Mouse (Mus musculus) brain, adult 2 months (tissue): ENCODE data around the gene Nlk.
A peak's percentile ranks its signal among the peaks of the same experiment; 100 is the strongest.
"Not testable (repeated sequence)": the region's sequence is repeated elsewhere in the genome, so short reads cannot be mapped to it uniquely, and the experiment has no call there.

ENCODE experiments used
- DNase-seq: peaks from one replicate; pipeline ENCODE4 v3.0.0; 2011; ENCODE audit warnings: low read depth, low spot score

Gene Nlk

GRCm38 (mm10) chr11:78547718-78548460 lies 149.3 kb downstream of the Nlk start:
- DNase-seq, result no peak

- DNase-seq, result no peak
Observed at GRCm38 (mm10) chr11:78545181-78545580, 152.0 kb downstream of the Nlk start.

DNA sequence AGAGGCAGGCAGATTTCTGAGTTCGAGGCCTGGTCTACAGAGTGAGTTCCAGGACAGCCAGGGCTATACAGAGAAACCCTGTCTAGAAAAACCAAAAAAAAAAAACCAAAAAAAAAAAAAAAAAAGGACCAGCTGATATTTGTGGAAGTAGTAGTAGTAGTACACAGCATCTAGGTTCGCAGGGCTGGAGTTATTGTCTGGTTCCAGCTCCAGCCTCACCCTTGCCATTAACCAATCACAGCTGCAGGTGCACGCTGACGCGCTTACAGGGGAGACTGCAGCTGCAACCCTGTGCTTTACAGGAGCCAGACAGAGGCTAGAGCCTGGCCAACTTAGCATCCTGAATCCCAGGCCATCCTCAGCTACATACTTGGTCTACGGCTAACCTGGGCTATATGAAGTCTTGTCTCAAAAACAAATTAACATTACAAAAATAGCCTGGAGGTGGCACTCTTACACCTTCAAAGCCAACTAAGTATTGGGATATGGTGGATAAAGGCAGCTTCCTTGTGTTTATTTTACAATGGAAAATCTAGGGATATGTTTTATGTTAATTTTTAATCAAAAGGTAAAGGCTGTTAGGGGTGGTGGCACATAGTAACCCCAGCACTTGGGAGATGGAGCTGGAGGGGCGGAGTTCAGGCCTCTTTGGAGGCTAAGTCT lies 152.6 kb downstream of the Nlk start:
- no peak for DNase-seq

GRCm38 (mm10) chr11:78540358-78540757 lies 156.8 kb downstream of the Nlk start:
- DNase-seq, result no peak

DNA sequence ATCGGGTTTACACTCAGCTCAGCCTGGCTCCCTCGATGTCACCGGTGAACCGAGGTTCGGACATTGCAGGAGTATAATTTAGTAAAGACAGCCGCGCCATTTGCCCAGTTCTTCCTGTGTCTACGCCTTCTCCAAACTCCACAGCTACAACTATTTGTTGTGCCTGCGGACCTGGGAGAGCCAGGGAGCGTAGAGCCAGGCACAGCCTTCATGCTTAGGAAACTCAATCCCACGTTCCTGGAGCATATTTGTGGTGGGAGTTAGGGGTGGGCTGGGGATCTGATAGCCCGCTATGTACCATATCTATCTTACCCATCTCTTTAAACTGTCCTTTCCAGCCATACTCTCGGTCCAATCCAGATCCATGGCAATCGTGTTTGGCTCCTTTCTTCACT lies 160.5 kb downstream of the Nlk start:
- no peak for DNase-seq

GRCm38 (mm10) chr11:78536080-78536689 lies 161.0 kb downstream of the Nlk start, which contains the start of the genes Tnfaip1 and Ift20:
Tnfaip1 (minus strand) TSS chr11:78536332.
Ift20 (plus strand) TSS chr11:78536361.
- peak; percentile 100 for DNase-seq

DNA sequence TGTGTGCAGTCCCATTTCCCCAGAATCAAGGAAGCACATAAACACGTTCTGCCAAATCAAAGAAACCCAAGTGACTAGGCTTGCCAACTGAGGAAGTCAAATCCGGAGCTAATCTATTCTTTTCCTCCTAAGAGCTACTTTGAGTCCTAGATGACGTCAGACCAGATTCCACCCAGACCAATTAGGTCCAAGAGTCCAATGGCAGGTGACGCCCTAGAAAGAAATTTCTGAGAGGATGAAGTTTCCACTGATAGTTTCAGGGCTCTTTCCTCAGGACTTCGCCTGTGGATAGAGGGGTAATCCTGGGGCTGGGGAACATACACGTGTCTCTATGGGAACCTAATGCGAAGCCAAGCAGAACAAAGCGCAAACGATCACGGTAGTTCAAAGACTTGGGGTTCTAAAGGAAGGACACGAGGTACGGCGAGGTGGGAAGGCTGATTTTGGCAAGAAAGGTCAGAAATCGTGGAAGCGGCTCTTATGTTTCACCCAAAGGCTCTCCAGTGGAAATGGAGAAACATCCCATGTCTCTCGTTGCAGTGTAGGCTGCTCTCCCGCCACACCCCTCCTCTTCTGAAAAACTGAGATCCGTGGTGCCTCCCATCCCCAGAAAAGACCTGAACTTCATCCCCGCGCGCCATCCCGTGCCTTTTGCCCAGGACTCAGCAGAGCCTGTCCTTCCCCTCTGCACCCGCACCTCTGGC lies 161.6 kb downstream of the Nlk start:
- peak; percentile 65 for DNase-seq

- DNase-seq, result no peak
Observed at GRCm38 (mm10) chr11:78534516-78534915, 162.7 kb downstream of the Nlk start.

DNA sequence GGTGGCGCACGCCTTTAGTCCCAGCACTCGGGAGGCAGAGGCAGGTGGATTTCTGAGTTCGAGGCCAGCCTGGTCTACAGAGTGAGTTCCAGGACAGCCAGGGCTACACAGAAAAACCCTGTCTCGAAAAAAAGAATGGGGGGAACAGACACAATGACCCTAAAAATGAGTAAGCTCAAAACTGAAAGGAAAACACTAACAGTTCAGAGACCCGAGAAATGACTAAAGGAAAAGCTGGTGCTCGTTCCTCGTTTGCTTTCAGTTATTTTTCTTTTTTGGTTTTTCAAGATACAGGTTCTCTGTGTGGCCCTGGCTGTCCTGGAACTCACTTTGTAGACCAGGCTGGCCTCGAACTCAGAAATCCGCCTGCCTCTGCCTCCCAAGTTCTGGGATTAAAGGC lies 165.7 kb downstream of the Nlk start:
- DNase-seq, result not testable (repeated sequence)

- no peak for DNase-seq
Observed at GRCm38 (mm10) chr11:78531046-78531445, 166.1 kb downstream of the Nlk start.

- no peak for DNase-seq
Observed at GRCm38 (mm10) chr11:78530001-78530400, 167.2 kb downstream of the Nlk start.

DNA sequence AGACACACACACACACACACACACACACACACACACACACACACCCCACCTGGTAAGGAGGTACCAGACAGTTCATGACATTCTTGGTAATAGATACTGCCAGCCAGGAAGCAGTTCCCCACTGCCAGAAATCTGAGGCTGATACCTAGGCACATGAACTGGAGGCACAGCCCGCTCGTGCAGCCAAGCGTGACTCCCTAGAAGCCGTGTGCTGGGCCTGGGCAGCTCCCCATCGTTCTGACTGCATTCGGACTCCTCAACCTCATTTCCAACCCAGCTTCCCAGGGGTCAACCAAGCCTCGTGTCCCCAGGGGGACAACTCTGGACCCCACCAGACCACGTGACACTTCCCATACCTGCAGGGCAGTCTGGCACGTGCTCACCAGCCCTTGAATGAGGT lies 168.5 kb downstream of the Nlk start:
- DNase-seq, result no peak

DNA sequence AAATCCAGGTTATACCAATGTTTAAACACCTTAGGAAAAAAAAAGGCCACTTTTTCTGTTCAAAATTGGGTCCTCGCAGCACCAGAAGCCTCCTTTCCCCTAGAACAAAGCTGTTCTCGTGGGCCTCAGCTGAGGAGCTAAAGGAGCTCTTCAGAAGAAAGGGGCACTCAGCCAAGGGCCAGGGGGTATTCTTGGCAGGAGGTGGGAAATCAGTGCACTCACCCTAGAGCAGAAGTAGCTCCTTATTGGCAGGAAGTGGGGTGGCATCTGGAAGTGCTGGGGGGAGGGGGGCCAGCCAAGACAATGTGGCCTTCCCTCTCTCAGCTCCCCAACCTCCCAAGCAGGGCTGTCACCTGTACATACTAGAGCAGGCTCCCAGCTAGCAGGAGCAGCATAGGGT lies 172.3 kb downstream of the Nlk start:
- no peak for DNase-seq

GRCm38 (mm10) chr11:78523241-78523955 lies 173.8 kb downstream of the Nlk start:
- peak; percentile 35 for DNase-seq

DNA sequence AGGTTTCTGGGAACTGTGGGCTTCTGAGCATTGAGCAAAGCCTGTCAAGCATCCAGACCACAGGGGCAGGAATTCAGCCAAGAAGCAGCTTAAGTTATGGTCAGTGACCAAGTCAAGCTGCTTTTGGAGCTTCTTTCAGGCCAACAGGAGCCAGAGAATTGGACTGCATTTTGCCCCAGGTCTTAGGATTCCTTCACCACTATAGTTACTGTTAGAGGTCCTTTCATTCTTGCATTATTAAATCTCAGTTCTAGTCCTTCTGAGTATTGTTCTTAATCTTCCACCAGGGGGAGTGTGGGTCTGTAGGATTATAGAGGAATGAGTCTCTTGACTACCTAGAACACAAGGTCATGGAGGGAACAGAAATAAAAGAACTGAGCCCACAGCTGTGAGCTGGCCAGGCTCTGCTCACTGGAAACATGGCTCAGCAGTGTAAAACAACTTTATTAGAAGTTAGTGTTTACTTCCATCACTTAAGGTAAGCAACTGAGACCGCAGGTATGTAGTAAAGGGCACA lies 174.6 kb downstream of the Nlk start:
- peak; percentile 40 for DNase-seq

DNA sequence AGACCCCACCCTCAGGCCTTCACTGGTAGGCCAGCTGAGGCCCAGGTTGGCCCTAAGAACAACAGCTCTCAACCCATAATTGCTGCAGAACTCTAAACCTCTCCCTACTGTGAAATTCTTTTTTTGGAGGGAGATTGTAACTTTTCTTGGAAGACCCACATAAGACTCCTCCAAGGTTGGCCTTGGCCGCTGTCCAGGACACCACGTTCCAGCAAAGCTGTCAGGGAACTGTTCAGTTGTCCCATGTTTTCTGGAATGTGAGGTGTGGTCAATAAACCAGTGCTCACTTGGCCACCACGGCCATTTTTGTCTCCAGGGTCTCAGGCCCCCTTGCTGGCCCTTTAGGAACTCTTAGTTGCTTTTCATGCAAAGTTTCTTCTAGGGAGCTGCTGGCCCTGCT lies 175.3 kb downstream of the Nlk start:
- DNase-seq, result no peak

DNA sequence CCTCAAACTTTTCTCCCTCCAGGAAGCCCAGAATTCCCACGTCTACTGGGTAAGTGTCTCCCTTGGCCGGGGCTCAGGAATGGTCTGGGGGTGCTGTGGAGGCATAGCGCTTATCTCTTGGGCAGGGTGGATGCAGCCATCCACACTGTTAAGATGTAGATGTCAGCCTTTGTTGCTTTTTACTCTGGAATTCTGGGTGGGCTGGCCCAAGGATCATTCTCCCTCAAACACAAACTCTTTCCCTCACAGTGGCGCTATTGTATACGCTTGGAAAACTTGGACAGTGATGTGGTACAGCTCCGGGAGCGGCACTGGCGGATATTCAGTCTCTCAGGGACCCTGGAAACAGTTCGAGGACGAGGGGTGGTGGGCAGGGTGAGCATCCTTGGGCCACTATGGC lies 178.2 kb downstream of the Nlk start:
- no peak for DNase-seq
